Mouse (Mus musculus): ENCODE measurements around the gene Cand2. TPM values are rescaled to one million over a fixed set of nuclear protein-coding genes. Genes with fewer than 3 reads are reported as not detected.
A peak's percentile ranks its signal among the peaks of the same experiment; 100 is the strongest.

The Cand2 gene
- polyA plus RNA-seq, 1 experiment from 2014 or later = 56.3 TPM

- Histone ChIP-seq H3K4me3 (no peak overlapping the region), H3K9me3 (replicated peaks) (no peaks in the 10 kb centered on the region), H3K27ac (replicated peaks) (no peak overlapping the region), H3K36me3 (peaks cover 56% of the 10 kb centered on the region), H3K27me3 (ENCODE audit: low read depth, poor library complexity, severe bottlenecking) (no peaks in the 10 kb centered on the region), H3K4me1 (peaks cover 19% of the 10 kb centered on the region)
- 95% methylated on average over 10 of the region's 10 CpGs for WGBS
- DNase-seq (ENCODE audit: low spot score) = no peak
Measured at GRCm38 (mm10) chr6:115848598-115849304, 74.4 kb downstream of the Cand2 start.

GRCm38 (mm10) chr6:115852446-115853090, 78.2 kb downstream of the Cand2 start:
- peaks cover 23% of the 10 kb centered on the region for H3K4me1 ChIP-seq
- WGBS = 5% methylated on average over 20 of the region's 20 CpGs
- DNase-seq (ENCODE audit: low spot score) = no peak
- peak overlapping the region; percentile 88 for H3K27ac ChIP-seq (replicated peaks)
- no peaks in the 10 kb centered on the region for H3K27me3 ChIP-seq (ENCODE audit: low read depth, poor library complexity, severe bottlenecking)
- peaks cover 30% of the 10 kb centered on the region for H3K36me3 ChIP-seq
- H3K9me3 ChIP-seq (replicated peaks) = no peaks in the 10 kb centered on the region
- H3K4me3 ChIP-seq = peak overlapping the region; percentile 66

- WGBS = under 1% methylated on average over 51 of the region's 51 CpGs
- peak within 1 kb of the TSS; percentile 66 for H3K4me3 ChIP-seq
- DNase-seq (ENCODE audit: low spot score) = peak; percentile 99
- H3K4me1 ChIP-seq = peaks cover 23% of the 10 kb centered on the region
- peak within 1 kb of the TSS; percentile 88 for H3K27ac ChIP-seq (replicated peaks)
- peaks cover 25% of the 10 kb centered on the region for H3K36me3 ChIP-seq
- no peaks in the 10 kb centered on the region for H3K9me3 ChIP-seq (replicated peaks)
- H3K27me3 ChIP-seq (ENCODE audit: low read depth, poor library complexity, severe bottlenecking) = no peaks in the 10 kb centered on the region
Measured at GRCm38 (mm10) chr6:115853091-115853813, 78.9 kb downstream of the Cand2 start, which contains the start of the genes Mbd4 and Ift122. Gene Mbd4, minus strand, starts transcription at chr6:115853371. Gene Ift122, plus strand, starts transcription at chr6:115853470.

GRCm38 (mm10) chr6:115853985-115854384, 79.6 kb downstream of the Cand2 start:
- no peaks in the 10 kb centered on the region for H3K27me3 ChIP-seq (ENCODE audit: low read depth, poor library complexity, severe bottlenecking)
- H3K36me3 ChIP-seq = peaks cover 17% of the 10 kb centered on the region
- H3K9me3 ChIP-seq (replicated peaks) = no peaks in the 10 kb centered on the region
- WGBS = 45% methylated on average over 7 of the region's 7 CpGs
- H3K4me1 ChIP-seq = peaks cover 23% of the 10 kb centered on the region
- peak overlapping the region; percentile 88 for H3K27ac ChIP-seq (replicated peaks)
- H3K4me3 ChIP-seq = peak overlapping the region; percentile 66
- no peak for DNase-seq (ENCODE audit: low spot score)

- peaks cover 13% of the 10 kb centered on the region for H3K36me3 ChIP-seq
- H3K4me1 ChIP-seq = peaks cover 23% of the 10 kb centered on the region
- no peaks in the 10 kb centered on the region for H3K9me3 ChIP-seq (replicated peaks)
- no peak for DNase-seq (ENCODE audit: low spot score)
- peak overlapping the region; percentile 66; the same call in 1 of the 2 replicates for H3K4me3 ChIP-seq
- WGBS = 63% methylated on average over 2 of the region's 2 CpGs
- H3K27ac ChIP-seq (replicated peaks) = peak overlapping the region; percentile 88; the same call in 1 of the 2 replicates
- H3K27me3 ChIP-seq (ENCODE audit: low read depth, poor library complexity, severe bottlenecking) = no peaks in the 10 kb centered on the region
Measured at GRCm38 (mm10) chr6:115854432-115854831, 80.1 kb downstream of the Cand2 start.

Small RNA genes within 50 kb of the gene (microRNA-seq; reads per million reads assigned to microRNA genes)
- 2.7 reads per million for gene Mir7660

Other genes starting within 250 kb of the Cand2 start
- gene Tsen2, start 229.9 kb upstream of the Cand2 start, polyA plus RNA-seq (2016; fragmentation: Nextera tagmentation; extraction: Ambion mirVana) = 36.0 and 37.5 TPM in 2 replicates
- gene Mkrn2os, start 182.0 kb upstream of the Cand2 start, polyA plus RNA-seq (2016; fragmentation: Nextera tagmentation; extraction: Ambion mirVana) = 0.10 and 0.15 TPM in 2 replicates
- gene Mkrn2, start 172.6 kb upstream of the Cand2 start, polyA plus RNA-seq (2016; fragmentation: Nextera tagmentation; extraction: Ambion mirVana) = 25.7 and 30.0 TPM in 2 replicates
- gene Raf1, start 97.9 kb upstream of the Cand2 start, polyA plus RNA-seq (2016; fragmentation: Nextera tagmentation; extraction: Ambion mirVana) = 114 and 123 TPM in 2 replicates
- gene Tmem40, start 12.1 kb upstream of the Cand2 start, polyA plus RNA-seq (2016; fragmentation: Nextera tagmentation; extraction: Ambion mirVana) = 1.6 and 1.9 TPM in 2 replicates
- 1,558 and 1,869 TPM in 2 replicates for gene Rpl32, start 34.2 kb downstream of the Cand2 start, polyA plus RNA-seq (2016; fragmentation: Nextera tagmentation; extraction: Ambion mirVana)
- gene Efcab12, start 63.9 kb downstream of the Cand2 start, polyA plus RNA-seq (2016; fragmentation: Nextera tagmentation; extraction: Ambion mirVana) = 1.7 and 2.2 TPM in 2 replicates
- gene Mbd4, start 78.8 kb downstream of the Cand2 start, polyA plus RNA-seq (2016; fragmentation: Nextera tagmentation; extraction: Ambion mirVana) = 29.6 and 32.3 TPM in 2 replicates
- 26.8 and 29.6 TPM in 2 replicates for gene Ift122, start 78.9 kb downstream of the Cand2 start, polyA plus RNA-seq (2016; fragmentation: Nextera tagmentation; extraction: Ambion mirVana)
- 0.17 and 0.20 TPM in 2 replicates for gene Rho, start 157.2 kb downstream of the Cand2 start, polyA plus RNA-seq (2016; fragmentation: Nextera tagmentation; extraction: Ambion mirVana)
- not detected in 2 replicates for gene H1foo, start 170.4 kb downstream of the Cand2 start, polyA plus RNA-seq (2016; fragmentation: Nextera tagmentation; extraction: Ambion mirVana)
- 18.1 and 18.9 TPM in 2 replicates for gene Plxnd1, start 220.5 kb downstream of the Cand2 start, polyA plus RNA-seq (2016; fragmentation: Nextera tagmentation; extraction: Ambion mirVana)

Measured in midbrain, embryonic 10.5 days (tissue).